Mouse (Mus musculus) testis, adult 2 months (tissue): ENCODE results near the gene Mrpl52. TPM values are rescaled to one million over a fixed set of nuclear protein-coding genes. Genes with fewer than 3 reads are reported as not detected.

Experiments
- H3K27ac ChIP-seq: fragments of 200-500 bp; 2 replicates; pipeline ENCODE4 v1.5.1; 2012; ENCODE audit warnings: low read depth, low read length; ENCODE audit not compliant: control insufficient read depth, insufficient read depth
- H3K27me3 ChIP-seq: fragments of 200-500 bp; 2 replicates; pipeline ENCODE4 v1.6.1; 2012; ENCODE audit warnings: mild to moderate bottlenecking, low read length, moderate library complexity; ENCODE audit not compliant: control insufficient read depth, insufficient read depth
- H3K36me3 ChIP-seq: fragments of 200-500 bp; 2 replicates; pipeline ENCODE4 v1.6.1; 2012; ENCODE audit warnings: mild to moderate bottlenecking, low read length; ENCODE audit not compliant: control insufficient read depth, insufficient read depth
- H3K4me1 ChIP-seq: fragments of 200-500 bp; 2 replicates; pipeline ENCODE4 v1.6.1; 2012; ENCODE audit warnings: low read length; ENCODE audit not compliant: control insufficient read depth, insufficient read depth
- H3K4me3 ChIP-seq: fragments of 200-500 bp; 2 replicates; pipeline ENCODE4 v1.5.1; 2012; ENCODE audit warnings: low read depth, mild to moderate bottlenecking, low read length, moderate library complexity, mixed read lengths; ENCODE audit not compliant: control insufficient read depth
- CTCF ChIP-seq: fragments of 200-500 bp; IDR thresholded peaks from 2 replicates; pipeline ENCODE4 v1.5.1; 2012; ENCODE audit warnings: low read depth, mild to moderate bottlenecking, inconsistent platforms, low read length, moderate library complexity; ENCODE audit not compliant: control insufficient read depth, insufficient read depth, insufficient replicate concordance
- POLR2A ChIP-seq: fragments of 200-500 bp; IDR thresholded peaks from 2 replicates; pipeline ENCODE4 v1.6.1; 2012; ENCODE audit warnings: low read depth, mild to moderate bottlenecking, inconsistent platforms, low read length, moderate library complexity; ENCODE audit not compliant: control insufficient read depth
- polyA plus RNA-seq: library from polyadenylated mRNA; depleted of rRNA; stranded (reverse); fragments of >200 nt; gene quantifications from 2 replicates; pipeline ENCODE4 v1.2.3, GENCODE M21; 2012

The Mrpl52 gene
- polyA plus RNA-seq, 1 experiment = 85.4 TPM

DNA sequence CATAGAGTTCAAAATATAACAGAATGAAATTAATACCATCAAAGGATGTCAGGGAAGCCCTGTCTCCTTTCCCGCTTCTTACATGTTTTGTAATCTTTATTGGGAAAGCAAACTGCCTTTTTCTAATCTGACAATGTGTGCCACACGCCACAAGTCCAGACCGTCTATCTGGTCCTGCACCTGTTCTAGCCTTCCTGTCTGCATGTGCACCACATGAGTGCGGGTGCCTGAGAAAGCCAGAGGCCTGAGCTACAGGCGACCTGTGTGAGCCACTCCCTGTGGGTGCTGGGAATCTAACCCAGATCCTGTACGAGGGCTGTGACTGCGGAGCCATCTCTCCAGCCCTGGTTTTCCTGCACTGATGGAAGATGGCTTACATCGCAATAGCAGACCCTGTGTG, 42.3 kb upstream of the Mrpl52 start:
- H3K27ac ChIP-seq = no peak overlapping the region
- TF ChIP-seq POLR2A (no peak), CTCF (no peak)
- no peaks in the 10 kb centered on the region for H3K36me3 ChIP-seq
- H3K4me1 ChIP-seq = no peaks in the 10 kb centered on the region
- H3K27me3 ChIP-seq = no peaks in the 10 kb centered on the region
- no peak overlapping the region for H3K4me3 ChIP-seq

DNA sequence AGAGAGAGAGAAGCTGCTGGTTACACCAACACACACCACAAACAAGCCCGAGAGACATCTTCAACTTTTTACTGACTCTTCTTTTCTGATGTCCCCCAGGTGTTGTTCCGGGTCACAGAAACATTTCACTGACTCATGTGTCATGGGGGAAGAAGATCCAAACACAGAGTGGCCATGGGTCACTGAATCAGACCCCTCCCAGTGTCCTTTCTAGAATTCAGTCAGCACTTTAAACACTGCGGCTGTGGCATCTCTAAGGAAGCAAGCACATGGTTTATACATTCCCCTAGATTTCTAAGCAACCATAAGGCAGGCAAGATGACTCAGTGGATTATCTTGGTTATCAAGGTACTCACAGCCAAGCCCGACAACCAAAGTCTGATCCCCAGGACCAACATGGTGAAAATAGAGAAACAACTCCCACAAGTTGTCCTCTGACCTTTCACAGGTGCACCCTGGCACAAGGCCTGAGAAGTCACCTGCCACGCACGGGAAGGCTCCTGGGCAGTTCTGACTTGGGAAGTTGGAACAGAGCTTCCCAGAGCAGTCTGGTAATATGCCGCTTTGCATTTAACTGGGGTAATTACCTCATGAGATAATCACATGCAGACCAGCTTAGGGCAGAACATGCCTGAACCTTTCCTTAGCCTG, 40.6 kb upstream of the Mrpl52 start:
- no peak overlapping the region for H3K27ac ChIP-seq
- H3K36me3 ChIP-seq = no peaks in the 10 kb centered on the region
- TF ChIP-seq CTCF = no peak
- H3K27me3 ChIP-seq = no peaks in the 10 kb centered on the region
- no peaks in the 10 kb centered on the region for H3K4me1 ChIP-seq
- H3K4me3 ChIP-seq = no peak overlapping the region

DNA sequence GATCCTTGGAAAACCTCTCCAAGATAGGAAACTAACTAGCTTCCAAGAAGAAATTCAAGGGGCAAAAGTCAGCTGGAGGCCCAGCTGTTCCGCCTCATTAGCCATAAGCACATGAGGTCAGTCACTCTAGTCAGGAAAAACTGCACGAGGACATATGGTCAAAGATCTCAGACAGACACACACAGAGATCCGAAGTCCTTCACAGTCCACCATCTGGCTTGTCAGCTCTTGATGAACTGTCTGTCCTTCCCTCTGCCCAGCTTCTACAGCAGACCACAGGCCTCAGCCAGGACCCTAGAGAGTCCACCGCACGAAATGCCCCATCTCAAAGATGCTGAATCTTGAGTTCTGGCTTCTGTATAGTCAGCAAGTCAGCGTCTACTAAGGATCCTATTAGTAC, 39.2 kb upstream of the Mrpl52 start:
- Histone ChIP-seq H3K27me3 (no peaks in the 10 kb centered on the region), H3K4me3 (no peak overlapping the region), H3K4me1 (no peaks in the 10 kb centered on the region), H3K36me3 (no peaks in the 10 kb centered on the region), H3K27ac (no peak overlapping the region)
- TF ChIP-seq POLR2A = no peak
- no peak for TF ChIP-seq CTCF

DNA sequence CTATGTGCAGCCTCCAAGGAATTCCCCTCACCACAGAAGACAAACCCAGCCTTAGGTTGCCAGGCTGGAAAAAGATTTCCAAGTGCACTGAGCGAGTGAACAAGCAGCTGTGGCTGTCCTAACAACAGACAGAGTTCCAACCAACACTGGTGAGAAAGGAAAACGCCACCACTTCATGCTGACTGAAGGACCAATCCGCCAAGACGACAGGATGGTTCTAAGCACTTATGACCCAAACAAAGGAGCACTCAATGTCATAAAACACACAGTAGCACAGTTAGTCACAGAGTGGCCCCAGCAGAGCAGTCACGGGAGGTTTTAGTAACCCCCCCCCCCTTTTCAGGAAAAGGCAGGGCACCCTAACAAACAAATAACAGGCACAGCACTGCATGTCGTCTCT, 35.9 kb upstream of the Mrpl52 start:
- Histone ChIP-seq H3K36me3 (no peaks in the 10 kb centered on the region), H3K4me3 (peak overlapping the region; percentile 75), H3K27ac (peak overlapping the region; percentile 43; the same call in 1 of the 2 replicates), H3K27me3 (no peaks in the 10 kb centered on the region), H3K4me1 (peaks cover 2% of the 10 kb centered on the region)
- TF ChIP-seq POLR2A (no peak), CTCF (no peak)

DNA sequence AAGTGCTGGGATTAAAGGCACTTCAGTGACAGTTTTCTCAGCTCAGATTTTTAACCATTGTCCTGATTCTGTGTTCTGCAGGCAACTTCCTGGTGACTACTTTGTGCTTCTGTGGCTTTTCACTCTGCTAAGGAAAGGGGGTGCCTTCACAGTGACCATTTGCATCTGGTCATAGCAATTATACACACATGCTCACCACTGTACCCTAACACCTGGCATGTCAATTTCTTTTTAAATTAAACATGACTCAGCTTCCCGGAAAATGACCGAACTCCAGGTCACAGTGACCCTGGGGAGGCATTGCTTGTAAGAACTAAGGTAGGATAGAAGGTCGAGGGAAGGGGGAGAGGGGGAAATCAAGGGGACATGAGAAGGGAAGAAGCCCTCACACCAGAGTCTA, 32.9 kb upstream of the Mrpl52 start:
- TF ChIP-seq CTCF (no peak), POLR2A (no peak)
- H3K4me3 ChIP-seq = no peak overlapping the region
- peaks cover 7% of the 10 kb centered on the region for H3K4me1 ChIP-seq
- H3K27ac ChIP-seq = no peak overlapping the region
- H3K27me3 ChIP-seq = no peaks in the 10 kb centered on the region
- H3K36me3 ChIP-seq = no peaks in the 10 kb centered on the region

DNA sequence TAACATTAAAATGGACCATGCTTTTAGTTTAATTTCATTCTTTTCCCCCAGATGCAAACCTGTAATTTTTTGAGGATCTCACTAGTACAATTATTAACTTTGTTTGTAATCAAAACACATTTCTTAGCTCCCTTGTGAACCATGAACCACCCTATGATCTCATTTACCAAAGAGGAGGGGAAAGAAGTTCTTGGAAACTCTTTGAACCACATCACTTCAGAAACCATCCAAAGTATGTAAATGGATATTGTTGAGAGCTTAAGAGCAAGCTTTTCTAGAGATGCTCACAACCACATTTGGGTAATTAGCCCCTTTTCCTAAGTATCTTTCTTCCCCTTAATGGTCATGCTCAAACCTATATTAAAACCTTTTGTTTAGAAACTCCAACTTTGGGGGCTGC, 32.4 kb upstream of the Mrpl52 start:
- TF ChIP-seq CTCF (no peak), POLR2A (no peak)
- H3K36me3 ChIP-seq = no peaks in the 10 kb centered on the region
- no peaks in the 10 kb centered on the region for H3K27me3 ChIP-seq
- H3K27ac ChIP-seq = no peak overlapping the region
- no peak overlapping the region for H3K4me3 ChIP-seq
- H3K4me1 ChIP-seq = peaks cover 7% of the 10 kb centered on the region

DNA sequence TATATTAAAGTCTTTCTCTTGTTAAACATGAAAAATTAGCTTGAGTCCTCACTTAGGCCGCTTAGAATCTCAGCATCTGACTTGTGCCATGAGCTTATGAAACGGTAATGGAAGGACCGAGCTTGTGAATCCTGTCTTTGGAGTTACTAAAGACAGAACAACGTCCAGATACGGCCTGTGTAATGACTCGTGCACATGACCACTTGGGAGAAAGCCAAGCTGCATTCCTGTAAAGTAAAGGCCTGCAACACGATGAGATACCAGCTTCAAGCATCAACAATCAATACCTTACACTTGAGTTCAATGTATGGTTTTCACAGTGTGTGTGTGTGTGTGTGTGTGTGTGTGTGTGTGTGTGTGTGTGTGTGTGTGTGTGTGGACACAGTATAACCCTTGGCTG, 30.0 kb upstream of the Mrpl52 start:
- Histone ChIP-seq H3K4me1 (peaks cover 7% of the 10 kb centered on the region), H3K27ac (no peak overlapping the region), H3K4me3 (no peak overlapping the region), H3K27me3 (no peaks in the 10 kb centered on the region), H3K36me3 (no peaks in the 10 kb centered on the region)
- no peak for TF ChIP-seq POLR2A
- TF ChIP-seq CTCF = no peak
